Mouse (Mus musculus) B cell, adult (primary cell): ENCODE measurements around the gene Comtd1. TPM values are rescaled to one million over a fixed set of nuclear protein-coding genes. Genes with fewer than 3 reads are reported as not detected.

Experiments used
- total RNA-seq: library from RNA; stranded (reverse); gene quantifications from 4 replicates; pipeline ENCODE4 v1.2.4, GENCODE M21; 2023; ENCODE audit not compliant: inconsistent age

Comtd1 gene
- total RNA-seq = 8.4 to 12.6 TPM (median 10.6 TPM) in 4 replicates

GRCm38 (mm10) chr14:21848166-21849154 is at the start of gene Comtd1:
TSS of gene Comtd1 (minus strand) at chr14:21848977.

GRCm38 (mm10) chr14:21824938-21825337 is 23.8 kb downstream of the Comtd1 start, which contains the start of gene Vdac2:
TSS of gene Vdac2 (plus strand) at chr14:21825238.

Other genes starting within 250 kb of the Comtd1 start
- not detected in 4 replicates for gene Dupd1, start 134.4 kb downstream of the Comtd1 start, total RNA-seq
- 23.7 to 33.2 TPM (median 26.5 TPM) in 4 replicates for gene Samd8, start 98.4 kb downstream of the Comtd1 start, total RNA-seq
- not detected in 4 replicates for gene Dusp13, start 97.8 kb downstream of the Comtd1 start, total RNA-seq
- gene Vdac2, start 23.7 kb downstream of the Comtd1 start, total RNA-seq = 121 to 138 TPM (median 132 TPM) in 4 replicates
- gene Zfp503, start 140.6 kb upstream of the Comtd1 start, total RNA-seq = 0.57 to 0.86 TPM (median 0.62 TPM) in 4 replicates
- gene Lrmda, start 170.7 kb upstream of the Comtd1 start, total RNA-seq = 1.2 to 3.3 TPM (median 2.2 TPM) in 4 replicates